In the genomic region with DNA sequence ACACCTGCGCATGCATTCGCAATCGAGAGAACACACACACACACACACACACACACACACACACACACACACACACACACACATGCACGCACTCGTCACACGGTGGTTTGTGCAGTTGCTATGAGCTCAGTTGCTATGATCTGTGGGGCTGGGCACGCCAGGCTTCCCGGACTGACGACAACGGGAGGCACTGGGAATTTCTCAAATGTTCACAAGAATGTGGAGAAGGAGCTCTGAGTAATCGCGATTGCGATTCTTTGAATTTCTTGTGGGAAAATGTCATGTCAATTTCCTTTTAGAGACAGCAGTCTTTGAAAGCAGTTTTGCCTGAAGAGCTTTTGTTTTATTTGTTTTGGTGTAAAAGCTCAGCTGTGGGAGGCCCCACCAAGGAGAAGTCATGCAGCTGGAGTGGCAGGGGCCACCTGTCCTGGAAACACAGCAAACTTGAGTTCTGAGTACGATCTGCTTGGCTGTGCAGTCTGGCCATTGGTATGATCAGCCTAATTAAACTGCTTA, we compare ENCODE assay signal across 9 mouse cellular contexts. TPM values are rescaled to one million over a fixed set of nuclear protein-coding genes. Genes with fewer than 3 reads are reported as not detected.
DNase-seq lines count a peak whose midpoint lies in the region; ATAC-seq and TF ChIP-seq lines count a peak whose summit lies in the region.
"Had no signal": no experiment of that assay in that cellular context is flagged by ENCODE, and none has a peak within 500 bp of the region (broad histone marks: within the 10 kb centered on the region; RNA-seq: fewer than 3 reads in every experiment).

No protein-coding gene starts in this region.

- DNase-seq in hindbrain, embryonic 10.5 days (ENCODE audit: low spot score) = peak; percentile 18
- no peak for DNase-seq in hindbrain, embryonic 11.5 days (ENCODE audit: low spot score)
- DNase-seq in CD4-positive helper T cell, adult 2 months (ENCODE audit: low read depth, low spot score) = peak; percentile 86
- peak; percentile 87 for DNase-seq in induced T-regulatory cell, adult 2 months (ENCODE audit: low read depth)
- DNase-seq in thymus, postnatal 0 days (ENCODE audit: low spot score) = peak; percentile 81
- no peak for DNase-seq in gastrocnemius, postnatal 25 days

- H3K9ac ChIP-seq in hindbrain, embryonic 11.5 days (ENCODE audit: low read depth, low read length) = no peak overlapping the region
- H3K9ac ChIP-seq: liver, embryonic 15.5 days had no signal

- no peaks in the 10 kb centered on the region for H3K36me3 ChIP-seq in hindbrain, embryonic 10.5 days
- no peaks in the 10 kb centered on the region for H3K36me3 ChIP-seq in hindbrain, embryonic 11.5 days (ENCODE audit: control insufficient read depth, insufficient read depth, low read length)
- H3K36me3 ChIP-seq: liver, embryonic 15.5 days had no signal

- ATAC-seq in hindbrain, embryonic 11.5 days (ENCODE audit: low FRiP score) = no peak
- peak; percentile 7; the same call in 1 of the 2 replicates for ATAC-seq in megakaryocyte, adult 5-6 weeks (ENCODE audit: poor library complexity, severe bottlenecking)

- WGBS in hindbrain, embryonic 10.5 days = 62% methylated on average over 14 of the region's 14 CpGs
- WGBS in hindbrain, embryonic 11.5 days = 68% methylated on average over 14 of the region's 14 CpGs

- peak overlapping the region; percentile 76; the same call in 1 of the 2 replicates for H3K27ac ChIP-seq in hindbrain, embryonic 10.5 days
- no peak overlapping the region for H3K27ac ChIP-seq in hindbrain, embryonic 11.5 days (ENCODE audit: low read depth, low read length)
- no peak overlapping the region for H3K27ac ChIP-seq in bone marrow macrophage, adult 2 months (ENCODE audit: insufficient read depth, low read depth, low read length)
- H3K27ac ChIP-seq: liver, embryonic 15.5 days had no signal

- no peak for TF ChIP-seq CTCF in bone marrow macrophage, adult 2 months (IDR thresholded peaks at IDR 0.05; ENCODE audit: low read depth, low read length)

- no peak for TF ChIP-seq POLR2A in bone marrow macrophage, adult 2 months (IDR thresholded peaks at IDR 0.05; ENCODE audit: borderline replicate concordance, low read depth, low read length)

- H3K27me3 ChIP-seq in hindbrain, embryonic 10.5 days (ENCODE audit: insufficient read depth, poor library complexity, severe bottlenecking) = peaks cover 30% of the 10 kb centered on the region
- H3K27me3 ChIP-seq in hindbrain, embryonic 11.5 days (ENCODE audit: control insufficient read depth, insufficient read depth, low read length) = no peaks in the 10 kb centered on the region; the same call in 1 of the 2 replicates

- no peaks in the 10 kb centered on the region for H3K9me3 ChIP-seq in hindbrain, embryonic 10.5 days
- no peaks in the 10 kb centered on the region for H3K9me3 ChIP-seq in hindbrain, embryonic 11.5 days (ENCODE audit: control insufficient read depth, low read length)
- H3K9me3 ChIP-seq: liver, embryonic 15.5 days had no signal

- H3K4me2 ChIP-seq in hindbrain, embryonic 11.5 days (replicated peaks; ENCODE audit: low read depth, low read length) = no peak overlapping the region
- H3K4me2 ChIP-seq: liver, embryonic 15.5 days had no signal

- H3K4me1 ChIP-seq in hindbrain, embryonic 10.5 days (replicated peaks) = peaks cover 64% of the 10 kb centered on the region
- H3K4me1 ChIP-seq in hindbrain, embryonic 11.5 days (replicated peaks; ENCODE audit: control insufficient read depth, insufficient read depth, low read length) = peaks cover 6% of the 10 kb centered on the region
- peaks cover 44% of the 10 kb centered on the region for H3K4me1 ChIP-seq in bone marrow macrophage, adult 2 months (ENCODE audit: control insufficient read depth, insufficient read depth, low read length)

- H3K4me3 ChIP-seq in hindbrain, embryonic 10.5 days = no peak overlapping the region
- H3K4me3 ChIP-seq in hindbrain, embryonic 11.5 days (ENCODE audit: low read depth, low read length) = no peak overlapping the region
- peak overlapping the region; percentile 56; the same call in 1 of the 2 replicates for H3K4me3 ChIP-seq in bone marrow macrophage, adult 2 months (ENCODE audit: insufficient read depth, low read length)

RNA-seq across cellular contexts. Expression of a gene that starts 27.5 kb away (rescaled TPM):
- 33.8 and 37.1 TPM in 2 replicates for polyA plus RNA-seq in hindbrain, embryonic 10.5 days (2016; fragmentation: Nextera tagmentation; extraction: Ambion mirVana)
- 43.3 and 46.9 TPM in 2 replicates for polyA plus RNA-seq in hindbrain, embryonic 11.5 days (2014; fragmentation: Nextera tagmentation; extraction: Ambion mirVana)
- polyA plus RNA-seq in bone marrow macrophage, adult 2 months (2012; ENCODE audit: insufficient read depth, insufficient read length, missing spikeins) = 143 TPM in 2 replicates
- 55.5 and 84.6 TPM in 2 replicates for total RNA-seq in megakaryocyte, adult 5-6 weeks (2015)
- total RNA-seq in megakaryocyte, adult 5-6 weeks (2017) = 52.5 and 65.3 TPM in 2 replicates
- polyA plus RNA-seq in thymus, postnatal 0 days (2015; fragmentation: Nextera tagmentation; extraction: Ambion mirVana) = 296 and 339 TPM in 2 replicates
- 10 to 100 TPM; 17.8 to 20.8 TPM for total RNA-seq in gastrocnemius, postnatal 25 days (2021)

Comparison
In these comparisons a context has a peak if more than half of its experiments do, and no peak if none do; other contexts are left out.
1. DNase-seq: peak in hindbrain, embryonic 10.5 days (single experiment), CD4-positive helper T cell, adult 2 months (single experiment), induced T-regulatory cell, adult 2 months (single experiment) and thymus, postnatal 0 days (single experiment); none in hindbrain, embryonic 11.5 days (single experiment) and gastrocnemius, postnatal 25 days (single experiment).